In genomic region chr15:12655959-12656662, GRCm38 (mm10) we compare ENCODE assay signal across 21 mouse cellular contexts.
DNase-seq lines count a peak whose midpoint lies in the region; ATAC-seq lines count a peak whose summit lies in the region.
"Had no signal": no experiment of that assay in that cellular context is flagged by ENCODE, and none has a peak within 500 bp of the region (broad histone marks: within the 10 kb centered on the region; RNA-seq: fewer than 3 reads in every experiment).

No protein-coding gene starts in this region.

- H3K9ac ChIP-seq in kidney, embryonic 16.5 days (replicated peaks; ENCODE audit: low read length) = no peak overlapping the region
- H3K9ac ChIP-seq: forebrain, embryonic 13.5 days; heart, embryonic 15.5 days; hindbrain, embryonic 14.5 days had no signal

- 84% methylated on average over 6 of the region's 6 CpGs for WGBS in heart, embryonic 10.5 days
- 49% methylated on average over 6 of the region's 6 CpGs for WGBS in kidney, embryonic 16.5 days

- H3K27me3 ChIP-seq in heart, embryonic 10.5 days (ENCODE audit: insufficient read depth, poor library complexity, severe bottlenecking) = no peaks in the 10 kb centered on the region
- H3K27me3 ChIP-seq in kidney, embryonic 16.5 days (ENCODE audit: insufficient read depth, low read length) = no peaks in the 10 kb centered on the region
- H3K27me3 ChIP-seq: CH12.LX; forebrain, embryonic 13.5 days; heart, embryonic 15.5 days had no signal

- intact Hi-C loops in heart, postnatal 14 days (cut with DNase I) = no loop called here

- no peaks in the 10 kb centered on the region for H3K9me3 ChIP-seq in heart, embryonic 10.5 days
- no peaks in the 10 kb centered on the region for H3K9me3 ChIP-seq in kidney, embryonic 16.5 days (ENCODE audit: low read length)
- H3K9me3 ChIP-seq: forebrain, embryonic 13.5 days; G1E; heart, embryonic 15.5 days; hindbrain, embryonic 10.5 days had no signal

- no peak overlapping the region for H3K4me2 ChIP-seq in kidney, embryonic 16.5 days (replicated peaks; ENCODE audit: low read depth, low read length)
- H3K4me2 ChIP-seq: forebrain, embryonic 13.5 days; heart, embryonic 11.5 days; heart, embryonic 15.5 days; hindbrain, embryonic 14.5 days had no signal

- H3K4me1 ChIP-seq in heart, embryonic 10.5 days = peaks cover 12% of the 10 kb centered on the region; the same call in 1 of the 2 replicates
- no peaks in the 10 kb centered on the region for H3K4me1 ChIP-seq in kidney, embryonic 16.5 days (ENCODE audit: insufficient read depth, low read length)
- H3K4me1 ChIP-seq: forebrain, embryonic 13.5 days had no signal

- ATAC-seq in kidney, embryonic 16.5 days (ENCODE audit: low FRiP score, low TSS enrichment) = peak; percentile 59; the same call in 1 of the 2 replicates
- ATAC-seq: activated CD4-positive, CD25-positive, alpha-beta regulatory T cell, adult 4 months; forebrain, embryonic 13.5 days had no signal

- DNase-seq in heart, embryonic 10.5 days (ENCODE audit: low spot score) = peak; percentile 58
- no peak for DNase-seq in heart, postnatal 14 days
- DNase-seq in kidney, adult 9 months = no peak
- DNase-seq in ES-CJ7 (ENCODE audit: low read depth, low spot score) (peak; percentile 88), R1 (ENCODE audit: low read depth, low spot score) (peak; percentile 50)
- DNase-seq in lung, adult 18-20 months = no peak
- DNase-seq: adrenal gland, postnatal 14 days; cerebellum, adult 11-12 months; cerebellum, adult 9-11 months; gastrocnemius, adult 2 months; gastrocnemius, postnatal 25 days had no signal

- H3K36me3 ChIP-seq in heart, embryonic 10.5 days = 0 out of 2 replicates have a peak, but pooled peaks cover 6% of the 10 kb centered on the region
- no peaks in the 10 kb centered on the region for H3K36me3 ChIP-seq in kidney, embryonic 16.5 days (ENCODE audit: insufficient read depth, low read length)
- H3K36me3 ChIP-seq: embryonic facial prominence, embryonic 10.5 days; G1E; heart, embryonic 15.5 days; hindbrain, embryonic 10.5 days had no signal

- no peak overlapping the region for H3K27ac ChIP-seq in heart, embryonic 10.5 days
- H3K27ac ChIP-seq in kidney, embryonic 16.5 days (ENCODE audit: low read length) = no peak overlapping the region
- H3K27ac ChIP-seq: embryonic facial prominence, embryonic 10.5 days; forebrain, embryonic 13.5 days; gastrocnemius, adult 2 months; heart, embryonic 15.5 days; hindbrain, embryonic 10.5 days; hindbrain, embryonic 14.5 days had no signal

- H3K4me3 ChIP-seq in heart, embryonic 10.5 days = no peak overlapping the region
- no peak overlapping the region for H3K4me3 ChIP-seq in kidney, embryonic 16.5 days (ENCODE audit: low read length)
- H3K4me3 ChIP-seq: embryonic facial prominence, embryonic 10.5 days; forebrain, embryonic 13.5 days; gastrocnemius, adult 2 months; heart, embryonic 15.5 days; hindbrain, embryonic 10.5 days had no signal

Comparison
In these comparisons a context has a peak if more than half of its experiments do, and no peak if none do; other contexts are left out.
1. DNase-seq: peak in heart, embryonic 10.5 days (single experiment), ES-CJ7 (single experiment) and R1 (single experiment); none in heart, postnatal 14 days (0 of 2), kidney, adult 9 months (single experiment) and lung, adult 18-20 months (0 of 2).